Mouse (Mus musculus): ENCODE data around the gene Ntmt1. TPM values are rescaled to one million over a fixed set of nuclear protein-coding genes. Genes with fewer than 3 reads are reported as not detected.

Gene Ntmt1
- polyA plus RNA-seq, 1 experiment from 2014 or later = 90.0 TPM

- peaks cover 22% of the 10 kb centered on the region for H3K4me1 ChIP-seq (ENCODE audit: control insufficient read depth, insufficient read depth, low read length)
- peak overlapping the region; percentile 45 for H3K4me2 ChIP-seq (ENCODE audit: low read depth, low read length)
- 17% methylated on average over 35 of the region's 35 CpGs for WGBS
- peaks cover 2% of the 10 kb centered on the region for H3K27me3 ChIP-seq (ENCODE audit: control insufficient read depth, insufficient read depth, low read length)
- peak overlapping the region; percentile 18 for H3K4me3 ChIP-seq (ENCODE audit: low read length)
- peak overlapping the region; percentile 64 for H3K9ac ChIP-seq (ENCODE audit: low read length)
- H3K27ac ChIP-seq (ENCODE audit: low read length) = no peak overlapping the region
- H3K9me3 ChIP-seq (replicated peaks; ENCODE audit: control insufficient read depth, low read length) = no peaks in the 10 kb centered on the region
- no peak for ATAC-seq (replicated peaks; ENCODE audit: extremely low read depth, insufficient read depth, low FRiP score)
- H3K36me3 ChIP-seq (ENCODE audit: control insufficient read depth, insufficient read depth) = no peaks in the 10 kb centered on the region
Measured at GRCm38 (mm10) chr2:30864968-30865381, 57.3 kb downstream of the Ntmt1 start.

DNA sequence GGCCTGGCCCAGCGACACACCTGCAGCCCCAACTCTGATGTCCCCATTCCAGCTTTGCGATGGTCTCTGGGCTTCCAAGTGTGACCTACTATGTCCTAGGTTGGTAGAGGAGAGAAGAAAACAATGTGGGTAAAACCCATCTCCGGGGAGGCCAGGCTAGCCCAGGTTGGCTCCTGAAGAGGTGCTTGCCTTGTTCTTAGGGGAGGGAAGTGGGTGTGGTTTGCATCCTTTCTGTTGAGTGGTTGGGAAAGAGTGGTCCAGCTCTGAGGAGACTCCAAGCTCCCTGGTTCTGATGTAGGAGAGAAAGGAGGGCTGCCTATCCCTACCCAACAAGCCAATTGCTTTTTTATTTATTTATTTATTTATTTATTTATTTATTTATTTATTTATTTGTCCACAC is 57.8 kb downstream of the Ntmt1 start:
- Histone ChIP-seq H3K9me3 (replicated peaks; ENCODE audit: control insufficient read depth, low read length) (no peaks in the 10 kb centered on the region), H3K36me3 (ENCODE audit: control insufficient read depth, insufficient read depth) (no peaks in the 10 kb centered on the region), H3K9ac (ENCODE audit: low read length) (no peak overlapping the region; the same call in 1 of the 2 replicates), H3K4me1 (ENCODE audit: control insufficient read depth, insufficient read depth, low read length) (peaks cover 22% of the 10 kb centered on the region), H3K27ac (ENCODE audit: low read length) (no peak overlapping the region), H3K4me3 (ENCODE audit: low read length) (no peak overlapping the region), H3K27me3 (ENCODE audit: control insufficient read depth, insufficient read depth, low read length) (peaks cover 2% of the 10 kb centered on the region), H3K4me2 (ENCODE audit: low read depth, low read length) (peak overlapping the region; percentile 45; the same call in 1 of the 2 replicates)
- ATAC-seq (replicated peaks; ENCODE audit: extremely low read depth, insufficient read depth, low FRiP score) = no peak
- 59% methylated on average over 3 of the region's 3 CpGs for WGBS

GRCm38 (mm10) chr2:30870863-30871262 is 63.2 kb downstream of the Ntmt1 start:
- no peak overlapping the region for H3K9ac ChIP-seq (ENCODE audit: low read length)
- H3K4me2 ChIP-seq (ENCODE audit: low read depth, low read length) = no peak overlapping the region
- WGBS = 82% methylated on average over 8 of the region's 8 CpGs
- no peak overlapping the region for H3K4me3 ChIP-seq (ENCODE audit: low read length)
- H3K27ac ChIP-seq (ENCODE audit: low read length) = no peak overlapping the region
- no peaks in the 10 kb centered on the region for H3K36me3 ChIP-seq (ENCODE audit: control insufficient read depth, insufficient read depth)
- H3K9me3 ChIP-seq (replicated peaks; ENCODE audit: control insufficient read depth, low read length) = no peaks in the 10 kb centered on the region
- H3K4me1 ChIP-seq (ENCODE audit: control insufficient read depth, insufficient read depth, low read length) = peaks cover 16% of the 10 kb centered on the region
- no peak for ATAC-seq (replicated peaks; ENCODE audit: extremely low read depth, insufficient read depth, low FRiP score)
- H3K27me3 ChIP-seq (ENCODE audit: control insufficient read depth, insufficient read depth, low read length) = no peaks in the 10 kb centered on the region

Other genes with a start within 250 kb of the Ntmt1 start
- 1.4 TPM in 2 replicates for gene Cstad, start 212.8 kb upstream of the Ntmt1 start, polyA plus RNA-seq (2015; fragmentation: Nextera tagmentation; extraction: Ambion mirVana)
- gene 1700001O22Rik, start 4.2 kb upstream of the Ntmt1 start, polyA plus RNA-seq (2015; fragmentation: Nextera tagmentation; extraction: Ambion mirVana) = 2.2 and 2.7 TPM in 2 replicates
- gene Asb6, start 22.5 kb downstream of the Ntmt1 start, polyA plus RNA-seq (2015; fragmentation: Nextera tagmentation; extraction: Ambion mirVana) = 20.1 and 22.5 TPM in 2 replicates
- 10.8 and 13.9 TPM in 2 replicates for gene Prrx2, start 27.1 kb downstream of the Ntmt1 start, polyA plus RNA-seq (2015; fragmentation: Nextera tagmentation; extraction: Ambion mirVana)
- 1.8 and 2.8 TPM in 2 replicates for gene Ptges, start 122.0 kb downstream of the Ntmt1 start, polyA plus RNA-seq (2015; fragmentation: Nextera tagmentation; extraction: Ambion mirVana)
- 22.8 and 26.3 TPM in 2 replicates for gene Tor1b, start 145.1 kb downstream of the Ntmt1 start, polyA plus RNA-seq (2015; fragmentation: Nextera tagmentation; extraction: Ambion mirVana)
- 50.9 and 53.0 TPM in 2 replicates for gene Tor1a, start 160.1 kb downstream of the Ntmt1 start, polyA plus RNA-seq (2015; fragmentation: Nextera tagmentation; extraction: Ambion mirVana)
- gene BC005624, start 174.4 kb downstream of the Ntmt1 start, polyA plus RNA-seq (2015; fragmentation: Nextera tagmentation; extraction: Ambion mirVana) = 38.1 and 42.5 TPM in 2 replicates
- 41.7 and 49.3 TPM in 2 replicates for gene Usp20, start 174.5 kb downstream of the Ntmt1 start, polyA plus RNA-seq (2015; fragmentation: Nextera tagmentation; extraction: Ambion mirVana)